Mouse (Mus musculus) limb, embryonic 14.5 days (tissue): Measurements from ENCODE around the gene Ptprr. TPM values are rescaled to one million over a fixed set of nuclear protein-coding genes. Genes with fewer than 3 reads are reported as not detected.

Experiments used
- ATAC-seq: fragments of 200-750 bp; cut with Nextera tagmentation; 2 replicates; pipeline ENCODE4 v1.8.0; 2017; ENCODE audit warnings: low read depth, moderate number of reproducible peaks, moderate TSS enrichment; ENCODE audit not compliant: low FRiP score
- DNase-seq: peaks from one replicate; pipeline ENCODE4 v3.0.0-alpha.2; 2015; ENCODE audit warnings: low spot score
- H3K27ac ChIP-seq: fragments of 300-500 bp; sonication (generic); replicated peaks from 2 replicates; pipeline ENCODE4 v1.5.1; 2014; ENCODE audit warnings: low read depth, mild to moderate bottlenecking, low read length, moderate library complexity, mixed read lengths
- H3K27me3 ChIP-seq: fragments of 300-500 bp; sonication (generic); 2 replicates; pipeline ENCODE4 v1.6.1; 2014; ENCODE audit warnings: low read length, mixed read lengths; ENCODE audit not compliant: control insufficient read depth, insufficient read depth
- H3K36me3 ChIP-seq: fragments of 300-500 bp; sonication (generic); 2 replicates; pipeline ENCODE4 v1.6.1; 2014; ENCODE audit warnings: mild to moderate bottlenecking, low read length, moderate library complexity, mixed read lengths; ENCODE audit not compliant: control insufficient read depth, insufficient read depth
- H3K4me1 ChIP-seq: fragments of 300-500 bp; sonication (generic); 2 replicates; pipeline ENCODE4 v1.6.1; 2014; ENCODE audit warnings: antibody characterized with exemption, low read length, mixed read lengths; ENCODE audit not compliant: control insufficient read depth, insufficient read depth
- H3K4me2 ChIP-seq: fragments of 300-500 bp; sonication (generic); replicated peaks from 2 replicates; pipeline ENCODE4 v1.6.1; 2014; ENCODE audit warnings: low read depth, mild to moderate bottlenecking, low read length, moderate library complexity; ENCODE audit not compliant: severe bottlenecking
- H3K4me3 ChIP-seq: fragments of 300-500 bp; sonication (generic); replicated peaks from 2 replicates; pipeline ENCODE4 v1.5.1; 2014; ENCODE audit warnings: low read length
- H3K9ac ChIP-seq: fragments of 300-500 bp; sonication (generic); 2 replicates; pipeline ENCODE4 v1.6.1; 2014; ENCODE audit warnings: mild to moderate bottlenecking, low read depth, low read length, moderate library complexity; ENCODE audit not compliant: severe bottlenecking
- H3K9me3 ChIP-seq: fragments of 300-500 bp; sonication (generic); 2 replicates; pipeline ENCODE4 v1.6.1; 2016; ENCODE audit warnings: low read length; ENCODE audit not compliant: control insufficient read depth
- POLR2A ChIP-seq: fragments of 200-500 bp; IDR thresholded peaks from 2 replicates; pipeline ENCODE4 v1.8.0; 2012; ENCODE audit warnings: inconsistent platforms, mild to moderate bottlenecking, moderate library complexity, borderline replicate concordance; ENCODE audit not compliant: insufficient read depth, insufficient read length; ENCODE audit errors: extremely low read depth
- WGBS: fragments of 180-500 bp; shearing (Covaris S2); extraction: QIAGEN DNeasy Blood & Tissue Kit; methylation state at CpG from one replicate; pipeline ENCODE4 v1.1.7; 2014; 5-methylcytosine and 5-hydroxymethylcytosine counted together
- polyA plus RNA-seq, 2 experiments: library from polyadenylated mRNA; depleted of rRNA in 1 of 2; stranded (reverse) in 1 of 2; unstranded in 1 of 2; fragments of >200 nt; fragmentation: Nextera tagmentation in 1 of 2; extraction: Ambion mirVana in 1 of 2; gene quantifications; 2 replicates each; pipeline versions ENCODE4 v1.2.1 to v1.2.3; 2012 to 2014

Ptprr gene
- polyA plus RNA-seq, 2 experiments, result 0.16 to 0.41 TPM

- Histone ChIP-seq H3K4me3 (no peak overlapping the region), H3K9me3 (no peaks in the 10 kb centered on the region), H3K27me3 (no peaks in the 10 kb centered on the region), H3K9ac (no peak overlapping the region), H3K27ac (no peak overlapping the region), H3K4me1 (peaks cover 4% of the 10 kb centered on the region; the same call in 1 of the 2 replicates), H3K36me3 (no peaks in the 10 kb centered on the region), H3K4me2 (peak overlapping the region; percentile 22; the same call in 1 of the 2 replicates)
- ATAC-seq (no peak), DNase-seq (no peak)
- no peak for TF ChIP-seq POLR2A
- WGBS, result 30% methylated on average over 6 of the region's 6 CpGs
Observed at GRCm38 (mm10) chr10:116006675-116007074, 11.3 kb upstream of the Ptprr start.

DNA sequence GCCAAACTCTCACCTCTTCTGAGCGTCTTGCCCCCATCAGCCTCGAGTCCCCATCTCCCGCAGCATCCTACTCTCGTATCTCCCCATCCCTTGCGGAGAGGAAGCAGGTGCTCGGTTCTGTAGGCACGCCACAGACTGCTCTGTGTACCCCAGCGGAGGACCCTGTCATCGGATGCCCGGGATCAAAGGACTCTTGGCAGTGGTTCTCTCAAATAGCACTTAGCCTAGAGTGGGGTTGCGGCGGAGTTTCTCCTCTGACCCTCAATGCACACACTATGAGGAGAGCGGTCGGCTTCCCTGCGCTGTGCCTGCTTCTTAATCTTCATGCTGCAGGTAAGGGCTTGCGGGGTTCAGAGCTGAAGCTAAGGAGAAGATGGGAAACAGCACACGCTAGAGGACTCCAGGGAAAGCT, 473 bp downstream of the Ptprr start:
- Histone ChIP-seq H3K4me2 (peak overlapping the region; percentile 60), H3K27ac (no peak overlapping the region), H3K9ac (no peak overlapping the region), H3K4me3 (peak overlapping the region; percentile 34), H3K36me3 (no peaks in the 10 kb centered on the region), H3K27me3 (peaks cover 12% of the 10 kb centered on the region), H3K4me1 (peaks cover 12% of the 10 kb centered on the region), H3K9me3 (no peaks in the 10 kb centered on the region)
- WGBS, result 2% methylated on average over 17 of the region's 17 CpGs
- no peak for TF ChIP-seq POLR2A
- no peak for DNase-seq
- 0 out of 2 replicates have a peak, but pooled peaks have one; percentile 7 for ATAC-seq

- no peak for TF ChIP-seq POLR2A
- Histone ChIP-seq H3K9ac (no peak overlapping the region), H3K4me2 (0 out of 2 replicates have a peak overlapping the region, but pooled peaks have one; percentile 23), H3K4me1 (peaks cover 12% of the 10 kb centered on the region), H3K36me3 (no peaks in the 10 kb centered on the region), H3K9me3 (no peaks in the 10 kb centered on the region), H3K27ac (no peak overlapping the region), H3K27me3 (peaks cover 12% of the 10 kb centered on the region), H3K4me3 (no peak overlapping the region)
- DNase-seq (peak; percentile 81), ATAC-seq (peak; percentile 50; the same call in 1 of the 2 replicates)
- WGBS, result 10% methylated on average over 20 of the region's 20 CpGs
Observed at GRCm38 (mm10) chr10:116019086-116019860, 1.3 kb downstream of the Ptprr start.

- peaks cover 12% of the 10 kb centered on the region for H3K4me1 ChIP-seq
- no peak overlapping the region for H3K9ac ChIP-seq
- WGBS, result 66% methylated on average over 3 of the region's 3 CpGs
- H3K4me3 ChIP-seq, result no peak overlapping the region
- H3K27ac ChIP-seq, result no peak overlapping the region
- TF ChIP-seq POLR2A, result no peak
- H3K9me3 ChIP-seq, result no peaks in the 10 kb centered on the region
- no peak overlapping the region for H3K4me2 ChIP-seq
- no peak for DNase-seq
- ATAC-seq, result no peak
- H3K36me3 ChIP-seq, result no peaks in the 10 kb centered on the region
- peaks cover 12% of the 10 kb centered on the region for H3K27me3 ChIP-seq
Observed at GRCm38 (mm10) chr10:116021081-116021480, 3.1 kb downstream of the Ptprr start.

DNA sequence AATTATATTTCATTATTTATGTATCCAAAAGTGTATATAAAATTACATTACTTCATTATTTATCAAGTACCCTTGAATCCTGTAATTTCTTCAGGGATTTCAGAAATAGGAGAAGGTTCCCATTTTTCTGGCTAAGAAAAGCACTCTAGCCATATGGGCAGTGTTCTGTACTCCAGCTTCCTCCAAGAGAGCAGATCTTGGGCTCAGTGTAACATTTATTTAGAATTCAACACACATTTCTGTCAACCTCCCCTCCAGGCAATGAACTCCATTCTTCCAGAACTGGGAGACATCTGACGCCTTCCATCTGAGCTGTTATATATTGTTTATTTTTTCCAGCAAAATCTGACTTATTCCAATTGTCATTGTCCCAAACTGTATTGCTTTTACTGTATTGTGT, 20.1 kb downstream of the Ptprr start:
- Histone ChIP-seq H3K4me3 (no peak overlapping the region), H3K9ac (no peak overlapping the region), H3K9me3 (no peaks in the 10 kb centered on the region), H3K36me3 (no peaks in the 10 kb centered on the region), H3K4me1 (no peaks in the 10 kb centered on the region), H3K27ac (no peak overlapping the region), H3K27me3 (no peaks in the 10 kb centered on the region), H3K4me2 (no peak overlapping the region)
- DNase-seq (no peak), ATAC-seq (no peak)
- WGBS, result 76% methylated on average over 1 of the region's 1 CpGs
- no peak for TF ChIP-seq POLR2A
